Mouse (Mus musculus) MEL (cell line): Measurements from ENCODE around the gene Gm13271. TPM values are rescaled to one million over a fixed set of nuclear protein-coding genes. Genes with fewer than 3 reads are reported as not detected.

Experiments used
- DNase-seq: peaks from one replicate; pipeline ENCODE4 v3.0.0; 2011; ENCODE audit warnings: low read depth, low spot score
- H3K27ac ChIP-seq: 2 replicates; pipeline ENCODE4 v1.5.1; 2012; ENCODE audit warnings: low read depth, mild to moderate bottlenecking, control low read depth, low read length, moderate library complexity; ENCODE audit not compliant: control insufficient read depth
- H3K27me3 ChIP-seq, 2 experiments: fragments of 150-350 bp in 1 of 2; sonication (generic) in 1 of 2; 2 replicates each; pipeline ENCODE4 v1.6.1; 2012; ENCODE audit warnings: low read length in 2 of 2, mild to moderate bottlenecking in 2 of 2, improper control_type of control experiment in 1 of 2, moderate library complexity in 1 of 2; ENCODE audit not compliant: insufficient read depth in 2 of 2, control insufficient read depth in 1 of 2
- H3K36me3 ChIP-seq, 2 experiments: 2 replicates each; pipeline ENCODE4 v1.6.1; 2012 to 2014; ENCODE audit warnings: low read length in 2 of 2, improper control_type of control experiment in 1 of 2, inconsistent platforms in 1 of 2, mild to moderate bottlenecking in 1 of 2; ENCODE audit not compliant: insufficient read depth in 2 of 2, control insufficient read depth in 1 of 2
- H3K4me1 ChIP-seq, 2 experiments: fragments of 150-350 bp in 1 of 2; sonication (generic) in 1 of 2; 2 replicates each; pipeline ENCODE4 v1.6.1; 2012; ENCODE audit warnings: low read length in 2 of 2, improper control_type of control experiment in 1 of 2, mild to moderate bottlenecking in 1 of 2; ENCODE audit not compliant: insufficient read depth in 2 of 2, control insufficient read depth in 1 of 2
- H3K4me3 ChIP-seq, 2 experiments: fragments of 150-350 bp in 1 of 2; sonication (generic) in 1 of 2; 2 replicates each; pipeline ENCODE4 v1.5.1; 2012; ENCODE audit warnings: low read depth in 2 of 2, low read length in 2 of 2, mild to moderate bottlenecking in 2 of 2, moderate library complexity in 2 of 2, control low read depth in 1 of 2, improper control_type of control experiment in 1 of 2; ENCODE audit not compliant: control insufficient read depth in 1 of 2, insufficient read depth in 1 of 2
- H3K79me2 ChIP-seq: 2 replicates; pipeline ENCODE4 v1.6.1; 2012; ENCODE audit warnings: mild to moderate bottlenecking, low read length, moderate library complexity; ENCODE audit not compliant: control insufficient read depth, poor library complexity, insufficient read depth
- H3K9ac ChIP-seq: 2 replicates; pipeline ENCODE4 v1.6.1; 2012; ENCODE audit warnings: low read depth, mild to moderate bottlenecking, control low read depth, low read length, moderate library complexity; ENCODE audit not compliant: control insufficient read depth, poor library complexity, severe bottlenecking
- H3K9me3 ChIP-seq: fragments of 150-350 bp; sonication (generic); replicated peaks from 2 replicates; pipeline ENCODE4 v1.6.1; 2012; ENCODE audit warnings: mild to moderate bottlenecking, low read length, improper control_type of control experiment, moderate library complexity; ENCODE audit not compliant: insufficient read depth
- BHLHE40 ChIP-seq: IDR thresholded peaks from 2 replicates; pipeline ENCODE4 v1.6.1; 2012; ENCODE audit warnings: low read depth, mild to moderate bottlenecking, inconsistent platforms, low read length, improper control_type of control experiment, borderline replicate concordance
- CHD1 ChIP-seq: IDR thresholded peaks from 2 replicates; pipeline ENCODE4 v1.6.1; 2012; ENCODE audit warnings: low read depth, mild to moderate bottlenecking, inconsistent platforms, low read length, improper control_type of control experiment
- ETS1 ChIP-seq: IDR thresholded peaks from 2 replicates; pipeline ENCODE4 v1.6.1; 2012; ENCODE audit warnings: low read depth, mild to moderate bottlenecking, inconsistent platforms, low read length, improper control_type of control experiment, moderate library complexity
- HCFC1 ChIP-seq: IDR thresholded peaks from 2 replicates; pipeline ENCODE4 v1.6.1; 2012; ENCODE audit warnings: low read depth, mild to moderate bottlenecking, inconsistent platforms, low read length, improper control_type of control experiment, moderate library complexity
- MAFK ChIP-seq: IDR thresholded peaks from 2 replicates; pipeline ENCODE4 v1.6.1; 2011; ENCODE audit warnings: low read depth, mild to moderate bottlenecking, low read length, improper control_type of control experiment, borderline replicate concordance
- MAZ ChIP-seq: IDR thresholded peaks from 2 replicates; pipeline ENCODE4 v1.6.1; 2012; ENCODE audit warnings: low read depth, mild to moderate bottlenecking, inconsistent platforms, low read length, improper control_type of control experiment
- MEF2A ChIP-seq: IDR thresholded peaks from 2 replicates; pipeline ENCODE4 v1.6.1; 2014; ENCODE audit warnings: low read depth, mild to moderate bottlenecking, inconsistent platforms, low read length, improper control_type of control experiment; ENCODE audit not compliant: poor library complexity, insufficient replicate concordance, severe bottlenecking; ENCODE audit errors: extremely low read depth
- MYC ChIP-seq: IDR thresholded peaks from 2 replicates; pipeline ENCODE4 v1.6.1; 2011; ENCODE audit warnings: low read depth, mild to moderate bottlenecking, low read length, improper control_type of control experiment, moderate library complexity
- NELFE ChIP-seq: IDR thresholded peaks from 2 replicates; pipeline ENCODE4 v1.6.1; 2011; ENCODE audit warnings: low read depth, low read length, improper control_type of control experiment
- NRF1 ChIP-seq: IDR thresholded peaks from 2 replicates; pipeline ENCODE4 v1.6.1; 2014; ENCODE audit warnings: low read depth, mild to moderate bottlenecking, inconsistent platforms, low read length, improper control_type of control experiment, moderate library complexity; ENCODE audit not compliant: poor library complexity, insufficient read depth, severe bottlenecking
- POLR2A ChIP-seq, 2 experiments: IDR thresholded peaks; 2 replicates each; pipeline ENCODE4 v1.6.1; 2011 to 2012; ENCODE audit warnings: low read length in 2 of 2, mild to moderate bottlenecking in 2 of 2, control low read depth in 1 of 2, improper control_type of control experiment in 1 of 2, low read depth in 1 of 2, moderate library complexity in 1 of 2; ENCODE audit not compliant: control insufficient read depth in 1 of 2, insufficient read depth in 1 of 2, poor library complexity in 1 of 2
- POLR2AphosphoS2 ChIP-seq: IDR thresholded peaks from 2 replicates; pipeline ENCODE4 v1.6.1; 2011; ENCODE audit warnings: low read length, improper control_type of control experiment
- RAD21 ChIP-seq: IDR thresholded peaks from 2 replicates; pipeline ENCODE4 v1.6.1; 2011; ENCODE audit warnings: mild to moderate bottlenecking, low read depth, low read length, improper control_type of control experiment
- RCOR1 ChIP-seq: IDR thresholded peaks from 2 replicates; pipeline ENCODE4 v1.6.1; 2012; ENCODE audit warnings: low read depth, mild to moderate bottlenecking, inconsistent platforms, low read length, improper control_type of control experiment
- SIN3A ChIP-seq: IDR thresholded peaks from 2 replicates; pipeline ENCODE4 v1.6.1; 2012; ENCODE audit warnings: low read length, improper control_type of control experiment, inconsistent platforms
- SMC3 ChIP-seq: IDR thresholded peaks from 2 replicates; pipeline ENCODE4 v1.6.1; 2011; ENCODE audit warnings: low read depth, low read length, improper control_type of control experiment
- TBP ChIP-seq: IDR thresholded peaks from 2 replicates; pipeline ENCODE4 v1.8.0; 2011; ENCODE audit warnings: low read depth, low read length, improper control_type of control experiment
- ZC3H11A ChIP-seq: IDR thresholded peaks from 2 replicates; pipeline ENCODE4 v1.6.1; 2012; ENCODE audit warnings: low read depth, mild to moderate bottlenecking, inconsistent platforms, low read length, improper control_type of control experiment
- ZKSCAN1 ChIP-seq: IDR thresholded peaks from 2 replicates; pipeline ENCODE4 v1.6.1; 2012; ENCODE audit warnings: low read depth, mild to moderate bottlenecking, inconsistent platforms, low read length, improper control_type of control experiment, moderate library complexity
- ZMIZ1 ChIP-seq: IDR thresholded peaks from 2 replicates; pipeline ENCODE4 v1.6.1; 2012; ENCODE audit warnings: low read depth, mild to moderate bottlenecking, inconsistent platforms, low read length, improper control_type of control experiment, moderate library complexity
- ZNF384 ChIP-seq: IDR thresholded peaks from 2 replicates; pipeline ENCODE4 v1.6.1; 2012; ENCODE audit warnings: low read depth, mild to moderate bottlenecking, inconsistent platforms, low read length, improper control_type of control experiment
- polyA plus RNA-seq, 2 experiments: library from polyadenylated mRNA; stranded (reverse) in 1 of 2; unstranded in 1 of 2; fragments of >175 nt in 1 of 2; fragments of >200 nt in 1 of 2; gene quantifications; 2 replicates each; pipeline versions ENCODE4 v1.2.1 to v1.2.4; 2012; ENCODE audit warnings: low replicate concordance in 2 of 2, low read depth in 1 of 2; ENCODE audit not compliant: insufficient read length in 2 of 2, insufficient read depth in 1 of 2, missing spikeins in 1 of 2
- total RNA-seq: library from RNA; depleted of rRNA; stranded (reverse); fragments of 300-350 nt; gene quantifications from 2 replicates; pipeline ENCODE4 v1.2.3, GENCODE M21; 2012

The Gm13271 gene
- total and polyA plus RNA-seq, 3 experiments = not detected

DNA sequence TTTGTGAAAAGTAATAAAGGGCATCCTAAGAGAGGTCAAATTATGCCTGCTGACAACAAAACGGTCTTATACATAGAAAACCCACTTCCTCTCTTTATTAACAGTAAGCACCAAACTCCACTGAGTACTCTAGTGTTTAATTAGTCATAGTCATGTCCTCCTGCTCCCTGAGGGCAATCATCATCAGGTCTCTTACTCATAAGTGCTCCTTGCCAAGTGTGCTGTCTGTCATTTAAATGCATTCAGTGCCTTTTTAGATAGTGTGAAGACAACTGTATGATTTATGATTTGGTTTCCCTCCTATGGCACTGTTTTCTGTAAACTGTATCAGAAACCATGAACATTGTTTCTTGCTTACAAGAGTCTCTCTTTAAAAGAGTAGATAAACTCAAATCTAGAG is 40.4 kb upstream of the Gm13271 start:
- Histone ChIP-seq H3K79me2 (peaks cover 24% of the 10 kb centered on the region), H3K9ac (no peak overlapping the region), H3K9me3 (no peaks in the 10 kb centered on the region), H3K36me3 (peaks cover 13 to 19% of the 10 kb centered on the region in 2 experiments; a peak in 3 of 4 replicates), H3K4me1 (peaks cover 0 to 7% of the 10 kb centered on the region in 2 experiments; a peak in 3 of 4 replicates), H3K27me3 (no peaks in the 10 kb centered on the region), H3K4me3 (no peak overlapping the region), H3K27ac (no peak overlapping the region)
- TF ChIP-seq NRF1 (no peak), HCFC1 (no peak), RAD21 (no peak), ZMIZ1 (no peak), POLR2A (IDR thresholded peaks at IDR 0.05; ENCODE audit: control insufficient read depth in 1 of 2, insufficient read depth in 1 of 2, low read depth in 1 of 2, low read length in 2 of 2, poor library complexity in 1 of 2) (no peak), NELFE (no peak), ETS1 (no peak), SIN3A (no peak)
- peak; percentile 43 for DNase-seq

DNA sequence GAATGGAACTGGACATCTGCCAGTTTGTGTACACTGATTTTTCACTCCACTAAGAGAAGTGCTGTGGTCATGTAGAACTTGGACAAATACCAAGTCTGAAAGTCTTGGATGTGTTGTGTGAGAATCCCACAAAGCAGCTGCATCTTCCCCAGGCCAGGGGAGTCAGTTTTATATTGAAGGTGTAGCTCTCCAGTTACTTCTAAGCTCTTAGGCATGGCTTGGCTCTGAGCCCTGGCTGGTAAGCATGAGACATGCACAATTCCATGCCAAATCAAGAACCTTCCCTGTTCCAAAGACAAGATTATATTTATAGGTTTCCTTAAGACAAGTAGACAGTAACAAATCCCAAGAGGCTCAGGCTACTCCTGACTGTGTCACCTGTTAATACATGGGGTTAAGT is 39.6 kb upstream of the Gm13271 start:
- H3K4me3 ChIP-seq = no peak overlapping the region
- H3K36me3 ChIP-seq = peaks cover 14 to 21% of the 10 kb centered on the region in 2 experiments; a peak in 3 of 4 replicates
- TF ChIP-seq MYC (no peak), MEF2A (no peak), POLR2AphosphoS2 (no peak), NELFE (no peak), ZC3H11A (no peak), ZNF384 (no peak), RAD21 (no peak), ETS1 (no peak)
- peaks cover 1 to 12% of the 10 kb centered on the region in 2 experiments for H3K4me1 ChIP-seq
- H3K9ac ChIP-seq = no peak overlapping the region
- peaks cover 28% of the 10 kb centered on the region for H3K79me2 ChIP-seq
- H3K9me3 ChIP-seq = no peaks in the 10 kb centered on the region
- no peaks in the 10 kb centered on the region for H3K27me3 ChIP-seq
- no peak for DNase-seq
- H3K27ac ChIP-seq = no peak overlapping the region

DNA sequence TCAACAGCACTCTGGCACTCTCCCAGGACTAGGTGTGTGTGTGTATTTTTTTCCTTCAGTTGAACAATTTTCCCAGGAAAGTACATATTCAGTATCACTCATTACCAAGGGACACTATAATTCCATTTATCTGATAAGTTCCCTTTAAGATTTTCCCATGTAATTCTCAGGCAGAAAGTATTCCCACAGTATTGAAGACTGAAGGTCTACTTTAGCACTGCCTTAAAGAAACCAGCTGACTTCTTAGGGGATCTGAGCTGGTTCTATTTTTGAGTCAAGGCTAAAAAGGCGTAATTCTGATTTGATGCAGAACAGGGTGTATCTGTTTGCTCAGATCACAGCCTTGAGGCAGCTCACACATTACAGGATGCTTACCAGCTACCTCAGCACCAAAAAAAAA is 36.0 kb upstream of the Gm13271 start:
- no peak for TF ChIP-seq BHLHE40
- TF ChIP-seq HCFC1 = no peak
- TF ChIP-seq ZKSCAN1 = no peak
- TF ChIP-seq ZNF384 = no peak
- no peak for TF ChIP-seq MEF2A
- no peak for TF ChIP-seq MAFK
- no peak for TF ChIP-seq MAZ
- no peak for TF ChIP-seq POLR2A (IDR thresholded peaks at IDR 0.05; ENCODE audit: control insufficient read depth in 1 of 2, insufficient read depth in 1 of 2, low read depth in 1 of 2, low read length in 2 of 2, poor library complexity in 1 of 2)
- TF ChIP-seq POLR2AphosphoS2 = no peak
- TF ChIP-seq ZMIZ1 = no peak
- no peak for TF ChIP-seq RCOR1
- TF ChIP-seq TBP = no peak
- TF ChIP-seq CHD1 = no peak
- no peak for TF ChIP-seq SMC3
- TF ChIP-seq NELFE = no peak
- TF ChIP-seq ETS1 = no peak
- TF ChIP-seq RAD21 = no peak
- TF ChIP-seq, all 39 proteins: peak for 0
- peak overlapping the region; percentile 24 for H3K9ac ChIP-seq
- H3K4me1 ChIP-seq = peaks cover 14 to 15% of the 10 kb centered on the region in 2 experiments
- peaks cover 20 to 31% of the 10 kb centered on the region in 2 experiments; a peak in 3 of 4 replicates for H3K36me3 ChIP-seq
- peak overlapping the region; percentile 36 to 98 for H3K4me3 ChIP-seq
- no peaks in the 10 kb centered on the region for H3K9me3 ChIP-seq
- no peak for DNase-seq
- no peaks in the 10 kb centered on the region for H3K27me3 ChIP-seq
- peaks cover 50% of the 10 kb centered on the region for H3K79me2 ChIP-seq
- H3K27ac ChIP-seq = no peak overlapping the region
